Mouse (Mus musculus): ENCODE measurements around the gene Bclaf3.
A peak's percentile ranks its signal among the peaks of the same experiment; 100 is the strongest.
"Not testable (repeated sequence)": the region's sequence is repeated elsewhere in the genome, so short reads cannot be mapped to it uniquely, and the experiment has no call there.

Bclaf3 gene

GRCm38 (mm10) chrX:159526388-159526787 is at the start of gene Bclaf3:
Gene Bclaf3 (plus strand): TSS chrX:159526688.
- DNase-seq (ENCODE audit: low read depth, low spot score): no peak

- DNase-seq (ENCODE audit: low read depth, low spot score): not testable (repeated sequence)
Measured at GRCm38 (mm10) chrX:159478243-159478940, 48.1 kb upstream of the Bclaf3 start.

GRCm38 (mm10) chrX:159484247-159484646 is 42.2 kb upstream of the Bclaf3 start:
- DNase-seq (ENCODE audit: low read depth, low spot score): no peak

GRCm38 (mm10) chrX:159503181-159503580 is 23.3 kb upstream of the Bclaf3 start:
- DNase-seq (ENCODE audit: low read depth, low spot score): no peak

GRCm38 (mm10) chrX:159508331-159509036 is 18.0 kb upstream of the Bclaf3 start:
- DNase-seq (ENCODE audit: low read depth, low spot score): no peak

GRCm38 (mm10) chrX:159509042-159509441 is 17.4 kb upstream of the Bclaf3 start:
- DNase-seq (ENCODE audit: low read depth, low spot score): no peak

GRCm38 (mm10) chrX:159509847-159510715 is 16.4 kb upstream of the Bclaf3 start:
- no peak for DNase-seq (ENCODE audit: low read depth, low spot score)

GRCm38 (mm10) chrX:159510716-159511051 is 15.8 kb upstream of the Bclaf3 start:
- DNase-seq (ENCODE audit: low read depth, low spot score): no peak

- no peak for DNase-seq (ENCODE audit: low read depth, low spot score)
Measured at GRCm38 (mm10) chrX:159515599-159515998, 10.9 kb upstream of the Bclaf3 start.

- DNase-seq (ENCODE audit: low read depth, low spot score): no peak
Measured at GRCm38 (mm10) chrX:159521780-159522179, 4.7 kb upstream of the Bclaf3 start.

GRCm38 (mm10) chrX:159522651-159523050 is 3.8 kb upstream of the Bclaf3 start:
- no peak for DNase-seq (ENCODE audit: low read depth, low spot score)

- DNase-seq (ENCODE audit: low read depth, low spot score): peak; percentile 86
Measured at GRCm38 (mm10) chrX:159532427-159532810, 5.9 kb downstream of the Bclaf3 start.

GRCm38 (mm10) chrX:159532811-159533462 is 6.4 kb downstream of the Bclaf3 start:
- no peak for DNase-seq (ENCODE audit: low read depth, low spot score)

GRCm38 (mm10) chrX:159541936-159542335 is 15.4 kb downstream of the Bclaf3 start:
- no peak for DNase-seq (ENCODE audit: low read depth, low spot score)

GRCm38 (mm10) chrX:159547093-159547492 is 20.6 kb downstream of the Bclaf3 start:
- DNase-seq (ENCODE audit: low read depth, low spot score): no peak

GRCm38 (mm10) chrX:159584738-159585137 is 58.2 kb downstream of the Bclaf3 start:
- DNase-seq (ENCODE audit: low read depth, low spot score): not testable (repeated sequence)

GRCm38 (mm10) chrX:159591633-159592032 is 65.1 kb downstream of the Bclaf3 start:
- DNase-seq (ENCODE audit: low read depth, low spot score): no peak

GRCm38 (mm10) chrX:159597502-159597901 is 71.0 kb downstream of the Bclaf3 start:
- no peak for DNase-seq (ENCODE audit: low read depth, low spot score)

- DNase-seq (ENCODE audit: low read depth, low spot score): no peak
Measured at GRCm38 (mm10) chrX:159604832-159605231, 78.3 kb downstream of the Bclaf3 start.

- DNase-seq (ENCODE audit: low read depth, low spot score): no peak
Measured at GRCm38 (mm10) chrX:159606936-159607335, 80.4 kb downstream of the Bclaf3 start.

GRCm38 (mm10) chrX:159626208-159626906 is 99.9 kb downstream of the Bclaf3 start:
- no peak for DNase-seq (ENCODE audit: low read depth, low spot score)

All from retina, adult 2 months (tissue).